Mouse (Mus musculus) megakaryocyte progenitor cell, adult 5-6 weeks (primary cell): ENCODE measurements around the gene Snapc3. TPM values are rescaled to one million over a fixed set of nuclear protein-coding genes. Genes with fewer than 3 reads are reported as not detected.

ENCODE experiments used
- ATAC-seq: replicated peaks from 2 replicates; pipeline ENCODE4 v1.8.0; 2016; ENCODE audit warnings: mild to moderate bottlenecking, moderate TSS enrichment, inconsistent platforms; ENCODE audit not compliant: poor library complexity
- total RNA-seq, 2 experiments: library from RNA; stranded (forward) in 1 of 2; stranded (reverse) in 1 of 2; fragments of 157-497, 149-512 nt in 1 of 2; fragments of 200-1000 nt in 1 of 2; gene quantifications; 2 replicates each; pipeline versions ENCODE4 v1.2.3 to v1.2.4; 2015 to 2017

Snapc3 gene
- total RNA-seq, 2 experiments from 2014 or later, result 23.8 to 35.0 TPM

GRCm38 (mm10) chr4:83414241-83414824 is 3.2 kb upstream of the Snapc3 start:
- ATAC-seq, result no peak

- peak; percentile 38; the same call in 1 of the 2 replicates for ATAC-seq
Measured at GRCm38 (mm10) chr4:83417820-83418186, 279 bp downstream of the Snapc3 start.

- no peak for ATAC-seq
Measured at GRCm38 (mm10) chr4:83418781-83419180, 1.3 kb downstream of the Snapc3 start.

- ATAC-seq, result no peak
Measured at GRCm38 (mm10) chr4:83423641-83424040, 6.1 kb downstream of the Snapc3 start.

- no peak for ATAC-seq
Measured at GRCm38 (mm10) chr4:83425119-83425518, 7.6 kb downstream of the Snapc3 start.

GRCm38 (mm10) chr4:83427141-83427540 is 9.6 kb downstream of the Snapc3 start:
- no peak for ATAC-seq

GRCm38 (mm10) chr4:83427696-83428095 is 10.2 kb downstream of the Snapc3 start:
- ATAC-seq, result no peak

GRCm38 (mm10) chr4:83428845-83429244 is 11.3 kb downstream of the Snapc3 start:
- ATAC-seq, result peak; percentile 95

GRCm38 (mm10) chr4:83431950-83432349 is 14.4 kb downstream of the Snapc3 start:
- no peak for ATAC-seq

- ATAC-seq, result no peak
Measured at GRCm38 (mm10) chr4:83432901-83433300, 15.4 kb downstream of the Snapc3 start.

- no peak for ATAC-seq
Measured at GRCm38 (mm10) chr4:83436375-83436774, 18.9 kb downstream of the Snapc3 start.

- ATAC-seq, result no peak
Measured at GRCm38 (mm10) chr4:83438116-83438515, 20.6 kb downstream of the Snapc3 start.

- peak; percentile 88 for ATAC-seq
Measured at GRCm38 (mm10) chr4:83439045-83439444, 21.5 kb downstream of the Snapc3 start.

- peak; percentile 39; the same call in 1 of the 2 replicates for ATAC-seq
Measured at GRCm38 (mm10) chr4:83441050-83441449, 23.5 kb downstream of the Snapc3 start.

GRCm38 (mm10) chr4:83450785-83451184 is 33.3 kb downstream of the Snapc3 start:
- ATAC-seq, result no peak

- no peak for ATAC-seq
Measured at GRCm38 (mm10) chr4:83460106-83460505, 42.6 kb downstream of the Snapc3 start.

GRCm38 (mm10) chr4:83464827-83465226 is 47.3 kb downstream of the Snapc3 start:
- no peak for ATAC-seq

- ATAC-seq, result no peak
Measured at GRCm38 (mm10) chr4:83467615-83468014, 50.1 kb downstream of the Snapc3 start.

- ATAC-seq, result no peak
Measured at GRCm38 (mm10) chr4:83468208-83468607, 50.7 kb downstream of the Snapc3 start.

- ATAC-seq, result no peak
Measured at GRCm38 (mm10) chr4:83485250-83485649, 67.7 kb downstream of the Snapc3 start.

- ATAC-seq, result peak; percentile 87
Measured at GRCm38 (mm10) chr4:83485735-83486116, 68.2 kb downstream of the Snapc3 start.

GRCm38 (mm10) chr4:83486117-83486901 is 68.8 kb downstream of the Snapc3 start, which contains the start of gene Psip1:
Gene Psip1, minus strand, starts transcription at chr4:83486459.
- peak; percentile 86 for ATAC-seq
